Mouse (Mus musculus) kidney, postnatal 25 days (tissue): ENCODE measurements at regions not wholly inside any gene's neighbourhood (a gene's known extent, or its start where the extent isn't known, plus 50 kb on each side); places are given as distances from the start of the nearest gene placed in this dataset.
A peak's percentile ranks its signal among the peaks of the same experiment; 100 is the strongest.

Experiments
- DNase-seq, 2 experiments: peaks; one replicate each; pipeline ENCODE4 v3.0.0; 2021; ENCODE audit warnings: mixed read lengths in 2 of 2

DNA sequence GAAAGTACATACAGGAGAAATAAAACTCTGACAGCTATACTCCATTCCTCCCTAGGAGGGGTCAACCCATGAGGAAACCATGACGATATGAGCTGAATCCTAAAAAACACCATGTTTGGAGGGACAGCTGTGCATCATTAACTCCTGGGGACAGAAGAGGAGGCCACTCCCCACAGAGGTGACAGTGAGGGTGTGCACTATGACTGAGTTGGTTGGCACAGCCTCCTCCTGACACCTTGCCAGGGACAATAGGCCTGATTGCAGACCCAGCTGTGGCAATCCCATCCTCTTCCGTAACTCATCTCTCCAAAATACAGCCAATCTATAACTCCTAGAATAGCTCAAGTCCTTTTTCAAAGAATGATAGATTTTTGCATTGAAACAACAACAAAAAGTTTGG is 112.0 kb downstream of the Rbm43 start:
- DNase-seq: no peak

DNA sequence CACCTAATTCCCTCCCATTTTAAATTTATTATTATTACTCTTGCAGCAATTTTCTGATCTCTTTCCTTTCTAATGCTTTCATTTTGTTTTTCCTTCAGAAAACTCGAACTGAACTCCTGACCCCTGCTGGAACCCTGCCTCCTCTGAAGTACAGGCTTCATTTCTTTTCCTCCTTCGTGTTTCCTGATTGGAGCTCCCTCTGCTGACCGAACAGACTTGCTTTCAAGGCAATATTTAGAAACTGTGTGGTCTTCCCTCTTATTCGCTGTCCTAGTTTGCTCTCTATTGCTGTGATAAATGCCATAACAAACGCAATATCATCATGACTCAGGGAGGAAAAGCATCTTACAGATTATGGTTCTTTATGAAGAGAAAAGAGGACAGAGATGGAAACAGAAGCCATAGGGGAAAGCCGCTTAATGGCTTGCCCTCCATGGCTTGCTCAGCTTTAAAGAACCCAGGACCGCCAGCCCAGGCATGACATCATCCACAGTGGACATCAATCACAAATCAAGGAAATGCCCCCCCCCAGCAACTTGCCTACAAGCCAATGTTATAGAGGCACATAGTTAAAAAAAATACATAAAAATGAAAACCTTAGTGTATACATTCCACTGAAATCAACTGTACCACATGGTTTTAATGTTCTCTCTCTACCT is 104.5 kb downstream of the Rbm43 start:
- peak; percentile 71 to 87 for DNase-seq

- no peak for DNase-seq
Observed at GRCm38 (mm10) chr2:51830965-51831720, 103.8 kb downstream of the Rbm43 start.

- DNase-seq: no peak
Observed at GRCm38 (mm10) chr2:51837864-51838263, 97.1 kb downstream of the Rbm43 start.

GRCm38 (mm10) chr2:51840808-51841207 is 94.2 kb downstream of the Rbm43 start:
- DNase-seq: no peak

DNA sequence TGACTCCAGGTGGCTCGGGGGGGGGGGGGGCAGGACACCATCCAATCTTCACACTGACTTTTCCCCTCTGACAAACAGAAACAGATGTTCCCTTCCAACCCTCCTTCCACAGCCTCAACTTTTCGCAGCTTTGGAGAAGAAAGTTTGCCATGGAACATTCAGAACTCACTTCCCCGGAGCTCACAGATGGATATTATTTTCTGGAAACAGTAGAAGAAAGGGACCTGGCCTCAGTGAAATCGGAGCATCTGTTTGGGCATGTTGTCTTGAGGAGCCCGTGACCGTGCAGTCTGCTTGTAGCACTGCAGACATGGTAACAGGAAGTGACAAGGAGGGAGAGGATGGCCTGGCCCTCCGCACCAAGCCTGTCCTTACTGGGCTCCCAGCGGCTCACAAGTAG is 90.1 kb downstream of the Rbm43 start:
- DNase-seq: no peak

DNA sequence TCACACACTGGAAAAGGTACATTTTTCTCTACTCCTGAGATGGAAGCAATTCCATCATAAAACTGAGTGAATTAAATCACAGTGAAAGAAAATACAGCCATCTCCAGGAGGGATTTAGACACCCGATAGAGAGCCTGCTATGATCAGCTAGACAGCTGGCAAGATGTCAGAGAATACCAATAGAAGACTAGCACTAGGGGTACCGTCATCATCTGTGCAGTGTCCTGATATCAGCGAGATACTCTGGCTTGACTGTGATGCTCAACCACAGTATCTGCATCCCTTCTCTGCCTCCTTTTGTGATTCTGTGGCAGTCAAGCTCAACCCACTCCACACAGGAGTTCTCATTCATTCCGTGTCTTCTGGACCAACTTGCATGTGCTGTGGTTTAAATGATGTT is 87.4 kb downstream of the Rbm43 start:
- no peak for DNase-seq

DNA sequence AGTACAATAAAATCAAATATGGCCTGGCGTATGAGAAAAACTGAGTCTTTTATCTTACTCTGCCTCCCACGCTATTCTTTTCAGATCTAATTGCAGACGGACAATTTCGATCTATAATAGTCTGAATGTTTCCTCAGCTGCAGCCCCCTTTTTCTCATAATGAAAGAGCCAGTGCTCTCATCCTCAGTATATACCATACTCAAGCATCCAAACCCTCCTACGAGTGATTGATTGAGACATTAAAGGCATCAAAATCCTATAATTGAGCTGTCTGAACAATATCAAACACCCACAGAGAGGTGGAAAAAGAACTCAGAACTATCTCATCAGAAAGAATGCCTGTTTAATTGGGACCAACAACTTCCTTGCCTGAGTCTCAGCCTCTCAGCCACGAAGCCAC is 87.0 kb downstream of the Rbm43 start:
- DNase-seq: no peak

GRCm38 (mm10) chr2:51848491-51848890 is 86.5 kb downstream of the Rbm43 start:
- DNase-seq: no peak

GRCm38 (mm10) chr2:51850581-51850980 is 84.4 kb downstream of the Rbm43 start:
- no peak for DNase-seq

DNA sequence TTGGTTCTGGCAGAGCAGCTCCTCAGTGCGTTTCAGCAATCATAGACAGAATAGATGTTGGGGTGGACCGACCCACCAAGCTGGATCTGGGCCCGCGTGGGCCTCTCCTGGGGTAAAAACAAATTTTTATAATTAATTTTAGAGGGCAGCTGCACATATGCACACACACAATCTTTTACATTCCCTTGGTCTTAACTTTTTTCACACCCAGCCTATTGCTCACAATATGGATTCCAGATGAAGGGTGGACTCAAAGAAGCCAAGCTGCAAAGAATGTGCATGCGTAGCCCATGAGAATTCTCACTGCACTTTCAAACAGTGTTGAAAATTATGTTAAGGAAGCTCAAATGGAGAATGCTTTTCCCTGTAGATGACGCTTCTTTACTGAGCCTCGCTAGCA is 83.3 kb downstream of the Rbm43 start:
- DNase-seq: no peak

DNA sequence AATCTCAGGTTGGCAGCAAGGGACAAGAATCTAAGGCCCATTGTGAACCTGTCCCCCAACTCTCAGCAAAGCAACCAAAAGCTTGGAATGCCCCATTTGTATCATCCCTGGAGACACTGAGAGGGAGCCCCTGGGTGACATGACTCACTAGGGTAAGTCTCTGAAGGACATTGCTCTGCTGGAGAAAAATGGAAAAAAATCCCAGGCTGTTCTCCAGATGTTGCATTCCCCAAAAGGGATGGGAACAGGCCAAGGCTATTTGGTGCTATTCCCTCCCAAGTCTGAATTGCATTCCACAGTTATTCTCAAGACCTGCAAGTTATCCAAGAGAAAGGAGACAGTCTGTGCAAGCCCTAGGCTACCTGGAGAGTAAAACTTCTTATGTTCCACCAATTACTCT is 77.7 kb downstream of the Rbm43 start:
- no peak for DNase-seq

DNA sequence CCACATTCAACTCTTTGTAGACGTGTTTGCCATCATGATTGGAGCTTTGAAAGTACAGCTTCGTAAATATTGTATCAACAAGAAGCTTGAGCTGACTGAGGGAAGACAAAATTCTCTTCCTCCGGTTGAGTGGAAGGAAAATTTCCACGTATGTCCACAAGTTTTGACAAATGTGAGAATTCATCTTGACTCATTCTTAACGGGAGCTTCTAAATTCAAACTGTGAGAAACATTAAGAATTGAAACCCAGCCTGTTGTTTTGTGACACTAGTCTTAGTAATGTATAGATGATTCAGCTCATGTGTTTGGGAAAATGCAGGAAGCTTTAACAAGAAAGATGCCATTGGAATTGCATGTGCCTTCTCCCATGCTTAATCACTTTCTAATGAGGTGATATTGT is 68.9 kb downstream of the Rbm43 start:
- no peak for DNase-seq

DNA sequence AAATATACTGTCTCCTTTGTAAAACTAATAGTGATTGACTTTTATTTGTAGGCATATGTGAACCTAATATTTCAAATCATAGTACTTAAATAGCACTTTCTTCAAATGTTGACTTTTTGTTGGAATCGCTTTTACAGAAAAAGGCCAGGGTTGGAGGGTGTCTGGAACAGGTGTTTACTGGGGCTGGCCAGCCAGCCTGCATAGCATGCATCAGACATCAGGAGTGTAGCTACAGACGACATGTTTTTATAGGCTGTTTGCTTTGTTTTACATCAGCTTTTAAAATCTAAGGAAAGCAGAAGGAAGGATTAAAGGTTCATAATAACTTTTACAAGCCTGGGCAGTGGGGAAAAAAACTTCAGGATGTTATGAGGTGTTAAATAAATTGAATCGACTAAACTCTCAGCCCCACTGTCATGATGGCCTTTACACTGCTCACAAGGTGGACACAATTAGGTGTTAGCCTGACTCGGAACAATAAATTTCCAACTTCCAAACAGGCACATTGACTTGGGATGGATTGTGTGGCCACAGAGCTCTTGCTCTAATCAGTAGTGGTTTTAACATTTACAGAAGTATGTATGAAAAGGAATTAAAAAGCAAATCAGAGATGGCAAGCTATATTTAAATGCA is 66.0 kb downstream of the Rbm43 start:
- no peak for DNase-seq

GRCm38 (mm10) chr2:51871571-51871970 is 63.4 kb downstream of the Rbm43 start:
- DNase-seq: no peak
